Mouse (Mus musculus): Measurements from ENCODE around the gene Krt86.

Krt86 gene

GRCm38 (mm10) chr15:101472952-101473528, at the start of gene Krt86:
Krt86 (plus strand) TSS chr15:101473478.
- peak; percentile 13 to 45 for DNase-seq (ENCODE audit: low spot score in 2 of 2)

GRCm38 (mm10) chr15:101424914-101425313, 48.4 kb upstream of the Krt86 start:
- no peak for DNase-seq (ENCODE audit: low spot score in 2 of 2)

GRCm38 (mm10) chr15:101436611-101437010, 36.7 kb upstream of the Krt86 start:
- DNase-seq (ENCODE audit: low spot score in 2 of 2) = no peak

- no peak for DNase-seq (ENCODE audit: low spot score in 2 of 2)
Measured at GRCm38 (mm10) chr15:101438555-101438954, 34.7 kb upstream of the Krt86 start, which contains the start of gene Krt87. Krt87 (minus strand) TSS chr15:101438804.

GRCm38 (mm10) chr15:101440837-101441236, 32.4 kb upstream of the Krt86 start:
- no peak for DNase-seq (ENCODE audit: low spot score in 2 of 2)

- no peak for DNase-seq (ENCODE audit: low spot score in 2 of 2)
Measured at GRCm38 (mm10) chr15:101446572-101446971, 26.7 kb upstream of the Krt86 start.

- DNase-seq (ENCODE audit: low spot score in 2 of 2) = no peak
Measured at GRCm38 (mm10) chr15:101447444-101447843, 25.8 kb upstream of the Krt86 start, which contains the start of gene Krt88. Krt88 (plus strand) TSS chr15:101447744.

GRCm38 (mm10) chr15:101453093-101453736, 20.1 kb upstream of the Krt86 start:
- DNase-seq (ENCODE audit: low spot score in 2 of 2) = peak; percentile 59 to 71

- DNase-seq (ENCODE audit: low spot score in 2 of 2) = no peak
Measured at GRCm38 (mm10) chr15:101454774-101455173, 18.5 kb upstream of the Krt86 start.

GRCm38 (mm10) chr15:101455292-101455691, 18.0 kb upstream of the Krt86 start:
- no peak for DNase-seq (ENCODE audit: low spot score in 2 of 2)

GRCm38 (mm10) chr15:101455891-101456290, 17.4 kb upstream of the Krt86 start:
- DNase-seq (ENCODE audit: low spot score in 2 of 2) = no peak

- DNase-seq (ENCODE audit: low spot score in 2 of 2) = no peak
Measured at GRCm38 (mm10) chr15:101458361-101458930, 14.8 kb upstream of the Krt86 start.

- DNase-seq (ENCODE audit: low spot score in 2 of 2) = no peak
Measured at GRCm38 (mm10) chr15:101459283-101459682, 14.0 kb upstream of the Krt86 start.

GRCm38 (mm10) chr15:101463651-101464050, 9.6 kb upstream of the Krt86 start, which contains the start of gene Krt81:
Krt81 (minus strand) TSS chr15:101463751.
- no peak for DNase-seq (ENCODE audit: low spot score in 2 of 2)

- DNase-seq (ENCODE audit: low spot score in 2 of 2) = no peak
Measured at GRCm38 (mm10) chr15:101469093-101469492, 4.2 kb upstream of the Krt86 start.

GRCm38 (mm10) chr15:101479007-101479665, 5.9 kb downstream of the Krt86 start:
- DNase-seq (ENCODE audit: low spot score in 2 of 2) = peak; percentile 15 to 45

- no peak for DNase-seq (ENCODE audit: low spot score in 2 of 2)
Measured at GRCm38 (mm10) chr15:101479666-101480060, 6.4 kb downstream of the Krt86 start.

- DNase-seq (ENCODE audit: low spot score in 2 of 2) = no peak
Measured at GRCm38 (mm10) chr15:101482056-101482455, 8.8 kb downstream of the Krt86 start.

GRCm38 (mm10) chr15:101483646-101484045, 10.4 kb downstream of the Krt86 start:
- no peak for DNase-seq (ENCODE audit: low spot score in 2 of 2)

- DNase-seq (ENCODE audit: low spot score in 2 of 2) = no peak
Measured at GRCm38 (mm10) chr15:101484939-101485338, 11.7 kb downstream of the Krt86 start.

- no peak for DNase-seq (ENCODE audit: low spot score in 2 of 2)
Measured at GRCm38 (mm10) chr15:101485911-101486635, 12.8 kb downstream of the Krt86 start.

- no peak for DNase-seq (ENCODE audit: low spot score in 2 of 2)
Measured at GRCm38 (mm10) chr15:101491431-101491830, 18.2 kb downstream of the Krt86 start, which contains the start of gene Krt83. Krt83 (minus strand) TSS chr15:101491512.

Data from urinary bladder, adult 18-20 months (tissue).